Mouse (Mus musculus) adrenal gland, adult 18-20 months (tissue): ENCODE measurements around the gene Dpf3. TPM values are rescaled to one million over a fixed set of nuclear protein-coding genes. Genes with fewer than 3 reads are reported as not detected.

Experiments
- DNase-seq, 2 experiments: peaks; one replicate each; pipeline ENCODE4 v3.0.0; 2021 to 2022; ENCODE audit warnings: low spot score in 2 of 2
- total RNA-seq, 2 experiments: library from RNA; stranded (reverse); gene quantifications; 1 replicate in 1 of 2; 2 replicates in 1 of 2; pipeline ENCODE4 v1.2.3; 2021

Dpf3 gene
- total RNA-seq, 2 experiments from 2014 or later = 7.3 to 7.7 TPM

- DNase-seq = no peak
These were observed 15.8 kb downstream of the Dpf3 start for GRCm38 (mm10) chr12:83471760-83472159.

DNA sequence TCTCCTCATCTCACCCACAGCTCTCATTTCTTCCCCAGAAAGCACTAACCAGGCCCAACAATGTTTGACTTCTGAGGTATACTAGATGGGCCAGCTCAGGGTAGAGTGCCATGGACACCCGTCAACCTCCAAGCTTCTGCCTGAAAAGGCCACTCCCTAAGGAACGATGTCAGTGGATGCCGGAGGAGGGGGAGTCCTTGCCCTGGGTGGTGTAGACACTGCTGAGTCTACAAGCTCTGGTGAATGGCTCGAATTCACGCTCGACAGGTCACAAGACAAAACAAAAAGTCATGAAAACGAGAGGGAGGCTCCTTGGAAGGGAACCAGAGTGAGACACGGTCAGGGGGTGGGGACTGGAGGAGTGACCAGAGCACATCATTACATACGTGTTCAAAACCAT is 17.4 kb downstream of the Dpf3 start:
- no peak for DNase-seq

DNA sequence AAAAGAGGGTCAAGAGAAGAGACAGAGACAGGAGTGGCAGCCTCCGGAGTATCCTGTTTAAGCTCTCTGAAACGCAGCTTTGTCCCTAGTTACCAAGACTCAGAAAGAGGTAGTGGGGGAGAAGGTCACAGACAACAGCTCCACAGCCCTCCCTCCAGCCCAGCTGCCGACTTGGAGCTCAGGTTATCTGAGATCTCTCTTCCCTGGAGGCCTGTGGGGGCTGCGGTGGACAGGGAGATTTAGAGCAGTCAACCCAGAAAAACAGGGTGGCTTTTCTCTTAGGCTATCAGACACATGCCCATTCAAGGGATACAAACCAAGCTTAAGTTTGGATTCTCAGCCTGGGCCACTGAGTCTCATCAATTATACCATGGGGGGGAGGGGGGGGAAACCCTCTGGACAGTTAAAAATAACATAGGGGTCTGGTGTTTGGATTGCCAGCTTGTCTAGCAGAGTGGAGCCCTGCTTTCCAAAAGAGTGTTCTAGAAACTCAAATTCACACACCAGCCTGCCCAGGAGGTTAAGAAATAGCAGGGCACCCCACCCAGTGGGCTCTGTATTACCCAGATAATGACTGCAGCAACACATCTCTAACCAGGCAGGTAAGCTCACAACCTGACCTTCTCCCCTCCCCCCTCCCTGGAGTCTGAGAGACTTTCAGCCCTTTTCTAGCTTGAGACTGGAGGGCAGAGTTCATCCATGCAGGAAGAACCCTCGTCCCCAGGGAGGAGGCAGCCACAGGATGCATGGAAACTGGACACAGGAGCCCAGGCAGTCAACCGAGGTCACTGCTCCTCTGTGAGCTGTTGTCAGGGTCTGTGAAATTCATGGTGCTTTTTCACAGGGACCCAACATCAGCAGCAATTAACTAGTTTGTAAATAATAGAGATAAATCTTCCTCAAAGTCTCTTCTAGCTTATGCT is 20.7 kb downstream of the Dpf3 start:
- DNase-seq = no peak

DNA sequence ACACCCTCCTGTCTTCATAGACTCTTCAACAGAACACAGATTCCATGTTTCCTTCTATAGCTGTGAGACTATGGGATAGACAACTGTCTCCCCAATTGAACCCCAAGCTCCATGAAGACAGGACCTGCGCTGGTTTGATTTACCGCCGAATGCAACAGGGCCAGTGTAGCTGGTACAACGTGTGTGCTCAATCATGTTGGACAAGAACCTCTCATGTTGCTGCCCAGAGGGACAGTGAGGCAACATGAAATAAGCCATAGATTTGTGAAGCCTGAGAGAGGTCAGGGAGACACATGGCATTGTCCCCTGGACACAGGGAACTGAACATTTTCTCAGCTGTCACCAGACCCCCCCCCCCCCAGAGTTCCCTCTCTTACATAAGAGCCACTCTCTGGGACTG is 21.5 kb downstream of the Dpf3 start:
- no peak for DNase-seq

DNA sequence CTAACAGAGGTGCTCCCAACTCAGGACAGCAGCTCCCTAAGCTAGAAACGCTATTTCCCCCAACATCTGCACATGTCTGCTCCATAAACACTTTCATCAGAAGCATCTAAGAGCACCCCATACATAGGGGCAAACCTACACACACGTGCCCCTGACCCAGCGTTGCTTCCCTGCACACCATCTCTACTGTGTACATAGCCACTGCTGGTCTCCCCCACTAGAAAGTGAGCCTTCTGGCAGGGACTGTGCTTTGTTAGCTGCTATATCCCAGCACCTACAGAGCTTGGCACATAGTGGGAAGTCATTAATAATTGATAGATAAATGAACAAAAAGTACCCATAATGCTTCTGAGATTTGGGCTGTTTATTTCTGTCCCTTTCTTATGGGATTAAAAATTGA is 27.2 kb downstream of the Dpf3 start:
- no peak for DNase-seq

- no peak for DNase-seq
These were observed 32.7 kb downstream of the Dpf3 start for GRCm38 (mm10) chr12:83454697-83455321.

DNA sequence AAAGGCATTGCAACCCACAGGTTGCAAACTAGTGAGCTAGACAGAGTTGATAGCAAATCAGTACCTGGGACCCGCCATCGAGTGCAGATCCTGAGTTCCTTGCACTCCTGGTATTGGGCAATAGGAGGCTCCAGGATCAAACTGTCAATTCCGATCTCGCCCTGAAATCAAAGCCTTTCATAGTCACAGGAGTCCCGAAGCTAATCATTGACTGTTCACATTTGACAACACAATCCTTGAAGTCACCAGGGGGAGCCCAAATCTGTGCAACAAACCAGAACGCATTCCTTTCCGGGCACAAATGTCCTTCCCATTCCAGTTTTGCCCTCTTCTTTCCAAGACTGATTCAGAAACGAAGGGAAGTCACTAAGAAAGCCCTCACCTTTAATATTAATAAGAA is 35.7 kb downstream of the Dpf3 start:
- no peak for DNase-seq

DNA sequence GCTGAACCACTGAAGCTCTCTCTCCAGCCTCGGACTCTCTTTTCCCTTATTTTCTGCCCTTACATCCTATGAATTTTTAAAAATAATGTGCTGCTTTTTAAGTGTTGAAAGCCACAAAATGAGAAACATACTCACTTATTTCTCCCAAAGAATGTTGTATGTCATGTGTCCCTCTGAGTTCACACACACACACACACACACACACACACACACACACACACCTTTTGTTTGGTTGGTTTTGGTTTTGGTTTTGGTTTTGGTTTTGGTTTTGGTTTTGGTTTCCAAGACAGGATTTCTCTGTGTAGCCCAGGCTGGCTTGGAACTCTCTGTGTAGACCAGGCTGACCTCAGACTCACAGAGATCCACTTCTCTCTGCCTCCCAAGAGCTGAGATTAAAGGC is 37.0 kb downstream of the Dpf3 start:
- DNase-seq = no peak

- DNase-seq = no peak
These were observed 38.3 kb downstream of the Dpf3 start for GRCm38 (mm10) chr12:83449202-83449601.

- no peak for DNase-seq
These were observed 41.9 kb downstream of the Dpf3 start for GRCm38 (mm10) chr12:83445587-83445986.

- DNase-seq = no peak
These were observed 43.1 kb downstream of the Dpf3 start for GRCm38 (mm10) chr12:83444448-83444847.

- no peak for DNase-seq
These were observed 49.5 kb downstream of the Dpf3 start for GRCm38 (mm10) chr12:83438002-83438401.

- DNase-seq = no peak
These were observed 53.4 kb downstream of the Dpf3 start for GRCm38 (mm10) chr12:83433987-83434698.

- DNase-seq = no peak
These were observed 54.1 kb downstream of the Dpf3 start for GRCm38 (mm10) chr12:83433436-83433835.

DNA sequence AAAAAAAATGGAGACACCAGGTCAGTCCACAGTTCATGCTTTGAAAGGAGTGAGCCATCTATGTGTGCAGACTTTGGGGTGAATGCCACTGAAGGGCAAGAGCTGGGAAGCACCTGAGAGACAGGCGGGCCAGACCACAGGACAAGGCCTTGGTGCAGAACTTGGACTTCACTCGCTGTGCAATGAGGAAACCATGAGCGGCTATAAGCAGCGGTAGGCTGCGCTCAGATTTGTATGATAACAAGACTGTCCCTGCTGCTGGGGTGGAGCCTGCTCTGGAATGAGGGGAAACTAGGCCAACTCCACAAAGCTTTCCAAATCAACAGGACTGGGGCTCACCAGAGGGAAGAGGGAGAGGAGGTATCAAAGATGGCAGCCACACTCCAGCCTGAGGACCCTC is 57.3 kb downstream of the Dpf3 start:
- no peak for DNase-seq

DNA sequence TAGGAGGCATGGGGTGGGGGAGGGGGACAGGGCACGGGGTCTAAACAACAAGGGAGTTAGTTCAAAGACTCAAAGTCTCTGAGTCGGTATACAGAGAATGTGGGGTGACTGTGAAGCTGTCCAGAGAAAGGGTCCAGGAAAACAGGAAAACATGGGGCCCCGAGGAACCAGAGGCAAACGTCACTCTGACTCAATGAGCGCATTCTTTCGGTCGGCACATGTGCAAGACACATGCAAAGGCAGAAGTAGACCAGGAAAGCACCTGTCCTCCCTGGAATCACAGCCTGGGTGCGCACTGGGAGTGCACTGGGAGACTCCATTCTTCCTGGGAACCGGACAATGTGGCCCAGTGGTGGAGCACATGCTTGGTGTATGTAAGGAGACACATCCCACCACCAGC is 59.5 kb downstream of the Dpf3 start:
- DNase-seq = no peak

DNA sequence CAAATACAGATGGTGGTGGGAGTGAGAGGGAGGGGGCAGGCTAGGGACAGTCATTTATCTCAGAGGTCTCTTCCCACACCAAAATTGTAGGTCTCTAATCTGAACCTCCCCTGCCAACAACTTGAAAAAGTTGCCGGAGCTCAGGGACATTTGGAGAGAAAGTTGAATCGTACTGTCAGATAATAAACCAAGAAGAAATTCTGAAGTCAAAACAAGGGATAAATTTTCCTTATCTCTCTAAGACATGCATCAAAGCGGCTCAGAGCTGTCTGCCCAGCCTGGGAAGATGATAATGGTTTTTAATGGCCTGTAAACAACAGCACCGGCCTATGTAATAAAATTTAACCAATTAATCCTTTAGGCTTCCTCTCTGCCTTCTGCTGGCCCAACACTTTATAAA is 59.9 kb downstream of the Dpf3 start:
- DNase-seq = no peak

GRCm38 (mm10) chr12:83426326-83426725 is 61.2 kb downstream of the Dpf3 start:
- DNase-seq = no peak

DNA sequence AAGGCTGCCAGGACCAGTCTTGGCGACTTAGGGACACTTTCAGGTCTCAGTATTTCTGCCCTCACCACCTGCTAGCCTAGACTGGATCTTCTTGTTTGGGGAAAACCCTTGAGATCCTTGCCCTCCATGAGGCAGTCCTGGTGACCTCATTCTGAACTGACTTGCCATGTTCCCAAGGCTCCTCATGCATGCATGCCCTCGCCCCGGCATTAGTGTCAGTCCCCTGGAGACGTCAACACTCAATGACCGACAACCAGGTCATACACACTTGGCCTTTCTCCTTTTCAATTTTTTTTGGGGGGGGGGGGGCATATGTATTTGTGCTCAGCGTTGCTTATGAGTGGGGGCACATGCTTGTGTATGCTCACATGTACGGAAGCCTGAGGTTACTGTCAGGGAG is 61.8 kb downstream of the Dpf3 start:
- no peak for DNase-seq

GRCm38 (mm10) chr12:83424720-83425444 is 62.6 kb downstream of the Dpf3 start:
- peak in 1 of 2 experiments; percentile 42 for DNase-seq

DNA sequence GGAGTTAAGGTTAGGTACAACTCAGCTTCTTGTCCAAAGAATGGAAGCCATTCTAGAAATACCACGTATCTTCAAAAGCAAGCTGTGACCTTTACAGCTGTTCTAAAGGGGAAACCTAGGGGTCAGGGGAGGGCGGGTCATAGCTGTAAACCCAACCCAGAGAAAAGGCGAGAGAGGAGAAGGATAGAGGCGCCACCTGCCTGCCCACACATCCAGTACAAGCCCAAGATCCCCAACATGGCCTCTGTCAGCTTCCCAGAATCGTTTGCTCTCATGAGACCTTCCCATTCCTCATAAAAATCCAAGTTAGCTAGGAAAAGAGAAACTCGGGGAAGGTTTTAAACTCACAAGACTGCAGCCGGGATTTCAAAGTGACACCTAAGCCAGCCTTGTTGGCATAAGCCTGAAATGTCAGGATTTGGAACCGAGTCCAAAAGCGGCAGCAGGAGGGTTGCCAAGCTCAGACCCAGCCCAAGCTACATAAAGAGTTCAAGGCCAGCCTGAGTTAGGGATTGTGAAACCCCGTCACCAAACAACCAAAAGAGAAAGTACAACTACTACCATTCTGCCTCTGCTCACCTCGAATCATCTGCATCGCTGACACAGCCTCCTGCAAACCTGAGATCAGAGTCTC is 63.3 kb downstream of the Dpf3 start:
- DNase-seq = peak in 1 of 2 experiments; percentile 47
